Mouse (Mus musculus) frontal cortex, postnatal 36 days (tissue): Measurements from ENCODE around the gene Eif2b2.

Experiments used
- DNase-seq, 2 experiments: peaks; one replicate each; pipeline ENCODE4 v3.0.0; 2022; ENCODE audit warnings: low spot score in 2 of 2

Gene Eif2b2

DNA sequence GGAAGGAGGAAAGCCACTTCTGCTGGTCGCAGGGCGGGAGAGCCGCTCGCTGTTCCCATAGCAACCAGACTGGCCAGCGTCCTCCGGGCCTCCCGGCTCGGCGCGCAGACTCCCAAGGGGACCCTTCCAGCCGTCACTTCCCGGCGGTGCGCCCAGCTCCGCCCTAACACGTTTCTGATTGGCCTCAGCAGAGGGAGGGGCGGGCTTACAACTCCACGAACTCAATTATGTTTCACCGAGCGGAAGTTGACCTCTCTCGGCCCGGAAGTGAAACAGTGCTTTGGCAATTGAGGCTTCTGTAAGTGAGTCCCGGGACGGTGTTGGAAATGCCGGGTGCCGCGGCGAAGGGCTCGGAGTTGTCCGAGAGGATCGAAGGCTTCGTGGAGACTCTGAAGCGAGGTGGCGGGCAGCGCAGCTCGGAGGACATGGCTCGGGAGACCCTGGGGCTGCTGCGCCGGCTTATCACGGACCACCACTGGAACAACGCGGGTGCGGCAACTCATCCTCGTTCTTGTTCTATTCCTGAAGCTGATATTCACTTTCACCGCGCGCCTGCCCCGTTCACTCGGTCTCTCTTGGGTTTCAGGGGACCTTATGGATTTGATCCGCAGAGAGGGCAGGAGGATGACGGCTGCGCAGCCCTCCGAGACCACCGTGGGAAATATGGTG, at the start of gene Eif2b2:
Gene Eif2b2 (plus strand): TSS at position 246 of the 669 bp plus-strand sequence.
- DNase-seq, result peak; percentile 98 to 99

DNA sequence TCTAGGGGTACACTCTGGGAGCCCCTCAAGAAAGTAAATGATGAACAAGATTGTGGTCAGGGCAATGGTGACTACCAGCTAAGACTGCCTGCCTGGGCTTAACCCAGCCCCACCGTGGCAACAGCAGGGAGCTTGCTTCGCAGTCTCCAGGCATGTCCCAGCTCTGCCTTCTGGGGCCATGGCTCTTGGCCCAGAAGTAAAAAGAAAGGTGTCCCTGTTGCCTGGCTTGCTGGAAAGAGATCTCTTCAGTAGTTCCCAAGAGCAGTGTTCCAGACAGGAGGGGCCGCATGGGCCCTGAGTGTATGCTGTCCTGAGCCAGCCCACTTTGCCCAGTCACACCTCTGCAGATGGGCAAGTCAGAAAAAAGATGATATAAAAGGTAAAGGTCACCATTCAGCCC, 49.4 kb upstream of the Eif2b2 start:
- DNase-seq, result no peak

DNA sequence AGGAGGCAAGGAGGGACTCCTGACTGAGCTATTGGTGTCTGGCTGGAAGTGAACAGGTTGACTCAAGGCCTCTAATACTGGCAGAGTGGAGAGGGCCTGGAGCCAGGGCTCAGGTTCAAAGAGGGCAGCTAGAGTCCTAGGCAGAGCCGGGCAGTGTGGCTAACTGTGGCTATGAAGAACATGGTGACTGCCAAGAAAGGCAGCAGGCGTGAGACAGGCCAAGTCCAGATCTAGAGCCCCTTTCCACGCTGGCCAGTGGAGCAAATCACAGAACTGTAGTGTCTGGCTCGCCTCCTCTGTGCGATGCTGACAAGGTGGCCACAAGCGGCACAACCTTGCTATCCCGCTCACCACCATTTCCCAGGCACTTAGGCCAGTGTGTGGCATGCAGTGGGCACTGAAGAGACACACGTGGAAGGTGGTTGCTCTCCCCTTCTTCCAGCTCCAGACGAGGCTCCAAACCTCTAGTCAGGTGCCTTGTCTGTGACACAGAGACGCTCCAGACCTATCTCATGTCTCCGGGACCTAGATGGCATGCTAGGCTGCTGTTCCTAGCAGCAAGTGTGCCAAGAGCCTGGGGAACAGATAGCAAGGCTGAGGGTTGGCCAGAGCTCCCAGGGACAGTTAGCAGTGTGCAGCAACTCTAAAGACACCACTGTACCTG, 48.9 kb upstream of the Eif2b2 start:
- no peak for DNase-seq

DNA sequence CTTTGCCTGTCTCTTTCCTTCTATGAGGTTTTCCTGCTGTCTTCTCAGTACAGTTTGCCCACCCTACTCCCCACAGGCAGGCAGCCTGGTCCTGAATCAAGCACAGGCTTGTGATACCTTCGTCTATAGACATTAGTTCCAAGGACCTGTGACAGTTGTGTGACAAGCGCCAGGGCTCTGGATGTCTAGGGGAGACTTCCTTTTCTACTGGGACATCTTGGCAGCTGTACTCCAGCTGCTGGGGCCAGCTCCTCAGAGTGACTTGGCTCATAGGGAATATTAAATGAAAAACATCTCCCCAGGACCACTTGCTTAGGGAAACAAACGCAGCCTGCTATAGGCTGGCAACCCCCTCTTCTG, 48.4 kb upstream of the Eif2b2 start:
- no peak for DNase-seq

DNA sequence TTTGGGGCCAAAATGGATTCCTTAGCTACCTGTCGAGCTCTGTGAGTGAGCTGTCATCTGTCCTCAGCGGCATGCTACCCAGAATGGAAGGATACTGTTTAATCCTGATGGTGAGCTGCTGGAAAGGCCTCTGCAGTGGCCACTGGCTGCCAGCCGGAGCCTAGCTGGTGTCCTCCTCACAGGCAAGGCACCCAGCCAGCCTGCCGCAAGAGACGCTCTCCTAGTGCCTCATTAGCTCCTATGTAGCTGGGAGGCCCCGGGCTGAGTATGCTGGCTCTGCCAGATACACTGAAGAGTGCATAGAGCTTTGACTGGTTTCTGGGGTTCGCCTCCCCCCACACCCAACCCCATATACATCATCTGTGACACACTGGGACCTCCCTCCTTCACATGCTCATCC, 45.3 kb upstream of the Eif2b2 start:
- DNase-seq, result no peak

DNA sequence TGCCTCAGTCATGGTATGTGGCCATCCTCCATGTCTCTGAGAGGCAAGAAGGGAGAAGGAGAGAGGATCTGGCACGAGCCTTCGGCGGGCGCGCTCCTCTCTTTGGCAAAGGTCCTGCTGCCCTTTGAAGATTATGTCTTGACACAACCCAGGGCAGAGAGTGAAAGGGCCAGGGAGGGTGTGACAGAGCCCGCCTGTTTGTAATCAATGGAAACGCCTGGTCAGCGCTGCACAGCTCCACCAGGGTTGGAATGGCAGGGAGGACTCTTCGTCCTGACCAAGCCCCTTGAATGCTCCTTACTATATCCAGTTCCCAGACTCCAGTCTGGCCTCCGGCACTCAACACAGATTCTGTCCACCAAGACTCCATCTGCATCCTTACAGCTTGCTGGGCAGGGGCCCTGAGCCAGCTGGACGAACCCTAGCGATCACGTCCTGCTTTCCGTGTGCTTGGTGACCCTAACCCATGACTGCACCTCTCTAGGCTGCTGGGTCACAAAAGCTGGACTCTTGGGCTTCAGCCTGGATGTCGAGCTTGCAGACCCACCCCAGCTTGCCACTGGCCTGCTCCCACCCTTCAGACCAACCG, 44.1 kb upstream of the Eif2b2 start:
- no peak for DNase-seq

DNA sequence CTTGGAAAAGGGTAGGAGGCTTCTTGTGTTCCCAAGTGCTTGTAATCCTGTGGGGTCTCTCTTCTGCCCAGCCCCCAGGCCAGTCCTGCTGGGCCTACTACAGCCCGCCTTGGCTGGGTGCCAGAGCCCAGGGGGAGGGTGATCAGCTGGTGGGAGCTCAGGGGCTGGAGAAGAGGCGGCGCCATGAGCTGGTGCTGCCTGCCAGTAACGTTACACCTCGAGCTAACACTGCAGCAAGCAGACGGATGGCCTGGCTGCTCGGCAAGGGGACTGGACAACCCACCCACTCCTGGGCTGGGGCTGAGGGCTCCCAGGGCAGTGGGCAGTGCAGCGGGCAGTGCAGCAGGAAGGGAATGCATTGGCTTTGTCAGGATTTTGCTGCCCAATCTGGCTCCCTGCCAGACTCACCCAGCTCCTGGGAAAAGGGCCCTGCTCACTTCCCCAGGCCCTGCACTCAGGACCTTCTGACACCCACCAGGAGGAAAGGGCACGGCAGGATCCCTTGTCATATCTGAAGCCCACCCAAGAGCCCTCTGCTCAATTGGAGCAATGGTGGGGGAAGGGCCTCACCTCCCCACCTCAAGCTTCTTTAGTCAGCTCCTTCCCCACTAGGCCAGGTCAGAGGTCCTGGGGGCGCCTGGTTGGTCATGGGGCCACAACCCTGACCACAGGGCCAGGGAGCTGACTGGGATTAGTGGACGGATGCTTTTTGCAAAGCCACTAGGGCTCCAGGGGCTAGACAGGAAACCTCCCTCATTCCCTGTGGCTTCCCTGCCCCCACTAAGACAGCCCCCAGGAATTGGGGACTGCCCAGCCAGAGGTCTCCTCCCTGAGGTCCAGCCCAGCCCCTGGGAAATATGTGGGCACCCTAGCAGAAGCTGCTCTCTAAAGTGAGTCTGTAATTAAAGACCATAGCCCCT, 43.1 kb upstream of the Eif2b2 start:
- DNase-seq, result no peak

DNA sequence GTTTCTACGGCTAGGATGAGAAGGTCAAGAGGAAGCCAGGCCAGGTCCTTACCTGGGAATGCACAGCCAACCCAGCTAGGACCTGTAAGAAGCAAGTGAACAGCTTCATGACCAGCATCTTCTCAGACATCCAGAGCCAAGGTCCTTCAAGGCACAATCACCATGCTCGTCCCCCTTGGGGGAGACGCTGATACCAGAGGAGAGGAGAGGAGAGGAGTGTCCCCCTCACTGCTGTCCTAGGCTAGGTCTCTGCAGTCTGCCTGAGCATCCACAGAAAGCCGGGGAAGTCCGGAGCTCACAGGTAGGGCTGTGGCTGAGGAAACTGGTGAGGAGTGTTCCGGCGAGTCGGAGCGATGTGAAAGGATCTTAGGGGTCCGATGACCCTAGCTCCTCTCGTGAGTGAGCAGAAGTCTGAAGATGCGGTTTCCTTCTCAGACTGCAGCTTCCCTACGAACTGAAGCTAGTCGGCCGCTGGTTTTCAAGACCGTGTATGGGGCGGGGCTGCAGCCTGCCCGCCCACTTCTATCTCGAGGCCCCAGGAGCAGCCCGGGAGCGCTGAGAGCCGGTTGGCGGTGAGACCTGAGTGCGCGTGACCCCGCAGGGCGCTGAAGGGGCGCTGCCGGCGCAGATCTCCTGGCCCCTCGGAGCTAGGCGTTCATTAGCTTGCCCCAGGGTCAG, 42.3 kb upstream of the Eif2b2 start:
- no peak for DNase-seq

DNA sequence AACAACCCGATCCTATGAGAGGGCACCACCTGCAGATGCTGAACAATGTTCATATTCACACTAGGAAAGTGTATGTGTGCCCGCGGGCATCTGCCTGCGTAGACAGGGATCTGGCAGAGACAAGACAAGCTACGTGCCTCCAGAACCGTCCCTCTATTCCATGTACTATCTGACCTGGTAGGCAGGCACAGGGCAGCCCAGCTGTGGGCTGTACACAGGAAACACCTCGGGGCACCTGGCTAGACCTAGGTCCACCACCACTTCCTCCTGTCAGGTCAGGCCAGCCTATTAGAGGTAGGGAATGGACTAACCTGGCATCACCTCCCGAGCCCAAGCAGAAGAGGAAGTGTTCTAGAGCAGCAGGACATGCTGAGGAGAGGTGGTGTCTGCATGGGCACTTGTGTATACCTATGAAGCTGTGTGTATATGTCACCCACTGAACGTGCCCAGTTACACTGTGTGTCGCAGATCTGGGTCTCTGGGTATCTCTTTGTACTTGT, 41.5 kb upstream of the Eif2b2 start, which contains the start of gene Pgf:
Gene Pgf (minus strand): TSS at position 51 of the 500 bp plus-strand sequence.
- DNase-seq, result no peak

DNA sequence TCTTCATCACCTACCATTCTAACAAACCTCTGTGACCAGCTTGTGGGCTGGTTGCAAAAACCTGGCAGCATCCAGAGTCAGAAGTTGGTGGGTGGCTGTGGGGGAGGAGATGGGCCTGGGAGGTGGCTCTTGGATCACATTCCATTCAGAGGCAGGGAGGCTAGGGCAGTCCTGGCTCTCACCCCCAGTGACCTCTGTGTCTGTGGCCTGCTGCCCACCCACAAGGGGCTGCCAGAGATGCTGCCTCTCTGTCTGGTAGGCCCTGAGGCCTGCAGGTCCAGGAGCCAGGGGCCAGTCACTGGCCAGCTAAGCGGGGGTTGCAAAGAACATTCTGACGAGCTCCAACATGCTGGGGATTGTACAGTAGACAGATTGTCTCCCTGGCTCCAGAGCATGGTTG, 41.0 kb upstream of the Eif2b2 start:
- no peak for DNase-seq

DNA sequence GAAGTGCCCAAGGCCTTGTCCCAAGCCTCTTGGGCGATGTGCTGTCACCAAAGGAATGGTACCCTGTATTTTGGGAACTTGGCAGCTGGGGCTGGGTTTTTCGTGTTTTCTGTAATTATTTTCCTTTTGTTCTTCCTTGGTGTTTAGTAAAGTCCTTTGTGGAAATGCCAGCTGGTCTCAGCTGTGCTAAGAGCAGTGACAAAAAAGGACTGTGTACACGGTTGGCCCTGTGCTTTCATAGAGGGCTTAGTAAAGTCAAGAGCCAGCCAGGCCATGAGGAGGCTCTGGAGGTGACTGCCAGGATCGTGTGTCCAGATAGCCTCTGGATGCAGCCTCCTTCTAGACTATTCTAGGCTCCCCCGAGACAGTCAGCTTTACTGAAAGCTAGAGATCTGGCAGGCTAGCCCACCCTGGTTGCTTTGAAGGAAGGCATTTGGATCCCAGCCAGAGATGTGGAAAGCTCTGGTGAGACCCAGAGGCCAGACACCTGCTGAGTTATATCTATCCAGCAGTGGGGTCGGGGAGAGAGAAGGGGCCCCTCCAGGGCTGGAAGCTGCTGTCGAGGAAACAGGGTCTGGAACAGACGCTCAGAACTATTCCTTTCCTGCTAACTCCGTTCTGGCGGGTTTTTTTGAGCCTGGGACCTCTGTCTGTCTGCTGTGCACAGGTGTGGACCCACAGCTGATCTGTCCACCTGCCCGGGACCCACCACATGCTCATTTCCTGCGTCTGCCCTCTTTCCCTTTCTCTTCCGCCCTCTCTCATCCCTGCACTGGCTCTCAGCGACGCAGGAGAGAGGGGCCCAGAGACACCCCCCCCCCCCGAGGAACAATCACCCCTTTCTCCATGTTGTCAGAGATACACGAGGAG, 37.6 kb upstream of the Eif2b2 start:
- no peak for DNase-seq

DNA sequence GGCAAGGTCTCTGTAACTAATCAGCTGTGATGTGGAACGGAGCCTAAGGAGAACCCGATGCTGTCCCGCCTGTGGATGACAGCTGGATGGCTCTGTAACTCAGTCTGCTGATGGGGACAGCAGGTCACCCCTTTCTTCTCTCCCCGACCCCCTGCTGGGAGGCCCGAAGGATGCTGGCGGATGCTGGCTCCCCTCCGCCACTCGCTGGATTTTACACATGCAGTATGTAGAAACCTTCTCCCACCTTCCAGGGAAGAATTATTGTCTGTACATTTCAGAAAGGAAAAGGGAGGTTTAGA, 37.0 kb upstream of the Eif2b2 start:
- DNase-seq, result no peak

DNA sequence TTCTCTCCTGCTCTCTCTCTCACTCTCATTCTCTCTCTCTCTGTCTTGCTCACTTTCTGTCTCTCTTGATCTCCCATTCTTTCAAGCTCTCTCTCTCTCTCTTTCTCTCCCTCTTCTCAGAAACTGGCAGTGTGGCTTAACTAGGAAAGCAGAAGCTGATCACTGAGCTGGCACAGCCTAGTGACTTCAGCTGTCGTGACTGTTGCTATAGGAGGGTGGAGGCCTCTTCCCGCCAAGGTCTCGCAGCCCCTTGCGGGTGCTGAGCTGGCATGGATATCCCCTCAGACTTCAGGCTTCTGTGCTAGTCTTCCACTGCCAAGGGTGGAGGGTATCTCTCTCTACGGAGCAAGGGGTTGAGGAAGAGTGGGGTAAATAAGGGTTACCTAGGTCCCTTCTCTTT, 36.4 kb upstream of the Eif2b2 start:
- DNase-seq, result no peak

DNA sequence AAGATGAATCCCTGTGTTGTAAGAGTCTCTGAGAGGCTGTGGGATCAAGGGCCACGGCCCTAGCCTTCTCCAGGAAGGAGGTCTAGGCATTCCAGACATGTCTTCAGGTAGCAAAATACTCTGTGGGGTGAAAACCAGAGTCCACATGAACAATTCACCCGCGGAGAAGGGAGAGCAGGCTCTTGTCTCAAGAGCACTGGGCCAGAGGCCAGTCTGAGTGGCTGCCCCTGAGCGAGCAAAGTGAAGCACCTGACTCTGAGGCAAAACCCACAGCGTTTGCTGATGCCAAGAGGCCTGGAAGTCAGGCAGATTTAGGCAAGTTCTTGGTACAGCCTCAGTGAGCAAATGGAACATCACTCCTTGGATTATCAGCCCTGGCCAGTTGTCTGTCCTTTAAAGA, 35.2 kb upstream of the Eif2b2 start:
- DNase-seq, result no peak

DNA sequence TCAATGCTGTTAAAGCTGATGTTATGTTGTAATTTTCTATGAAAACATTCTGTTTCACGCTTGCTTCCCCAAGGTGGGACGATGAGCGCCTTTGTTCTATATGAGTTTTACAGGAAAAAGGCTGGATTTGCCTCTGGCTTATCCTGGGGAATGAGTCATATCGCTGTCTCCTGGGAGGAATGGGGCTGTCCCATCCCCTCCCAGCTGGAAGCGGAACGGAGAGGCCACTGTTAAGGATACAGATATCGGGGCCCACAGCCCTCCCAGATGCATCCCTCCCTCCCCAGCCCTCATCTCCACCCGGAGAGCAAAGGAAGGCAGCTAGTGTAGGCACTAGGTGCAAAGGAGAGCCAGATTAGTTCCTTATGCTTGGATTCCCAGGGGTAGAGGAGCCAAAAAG, 33.5 kb upstream of the Eif2b2 start:
- DNase-seq, result no peak

DNA sequence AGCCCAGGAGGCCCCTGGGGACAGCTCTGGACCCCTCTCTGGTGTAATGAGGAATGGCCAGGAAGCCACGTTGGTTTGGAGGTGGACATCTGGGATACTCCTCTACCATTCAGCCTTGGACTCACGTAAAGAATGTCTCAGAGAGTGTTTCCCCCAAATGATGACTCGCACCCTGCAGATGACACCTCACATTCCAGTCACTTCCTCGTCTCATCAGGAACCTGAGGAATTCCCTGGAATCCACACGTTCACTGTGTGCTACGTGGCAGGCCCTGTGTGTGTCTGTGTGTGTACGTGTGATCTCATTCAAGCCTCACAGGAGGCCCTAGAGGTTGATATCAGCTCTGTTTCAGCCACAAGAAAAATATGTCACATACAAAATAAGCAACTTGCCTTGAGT, 32.9 kb upstream of the Eif2b2 start:
- no peak for DNase-seq

DNA sequence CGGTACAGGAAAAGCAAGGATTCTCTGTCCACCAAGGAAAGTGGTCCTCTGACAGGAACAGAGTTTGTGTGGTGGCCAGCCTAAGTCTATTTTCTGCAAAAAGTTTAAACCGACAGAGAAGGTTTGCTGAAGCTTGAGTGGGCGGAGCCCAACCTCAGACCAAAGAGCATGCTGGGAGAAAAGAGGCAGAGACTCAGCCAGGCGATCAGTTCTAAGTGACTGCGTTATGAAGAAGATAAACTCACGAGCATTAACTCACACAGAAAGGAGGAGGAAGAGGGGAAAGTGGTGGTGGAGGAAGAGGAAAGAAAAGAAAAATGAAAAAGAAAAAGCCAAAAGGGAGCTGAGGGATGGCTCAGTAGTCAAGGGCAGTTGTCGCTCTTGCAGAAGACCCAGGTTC, 29.0 kb upstream of the Eif2b2 start:
- no peak for DNase-seq

DNA sequence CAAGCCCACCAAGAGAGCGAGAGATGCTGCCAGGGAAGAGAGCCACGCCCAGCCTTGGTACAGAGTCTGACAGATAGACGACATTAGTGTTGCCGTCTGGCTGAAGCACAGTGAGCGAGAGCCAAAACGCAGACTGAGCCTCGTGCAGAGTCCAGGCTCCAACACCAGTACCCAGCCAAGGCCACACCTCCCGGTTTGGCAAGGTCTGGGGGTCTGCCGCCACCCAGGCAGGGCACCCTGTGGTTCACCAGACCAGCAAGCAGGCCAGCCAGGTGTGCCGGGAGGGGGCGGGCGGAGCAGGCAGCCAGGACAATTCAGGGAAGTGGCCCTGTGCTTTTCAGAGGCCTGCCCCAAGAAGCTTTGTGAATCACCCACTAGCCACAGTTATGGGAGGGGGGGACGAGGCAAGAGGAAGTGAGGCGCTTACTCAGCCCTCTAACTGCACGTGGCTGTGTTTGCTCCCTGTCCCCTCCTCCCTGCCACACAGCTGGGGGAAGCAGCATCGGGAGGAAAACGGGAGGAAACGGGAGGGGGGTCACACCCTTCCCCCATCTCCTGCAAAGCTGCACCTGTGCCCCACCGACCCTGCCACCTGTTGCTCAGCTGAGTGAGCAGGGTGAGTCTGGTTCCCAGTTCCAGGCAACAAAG, 26.7 kb upstream of the Eif2b2 start:
- DNase-seq, result no peak

DNA sequence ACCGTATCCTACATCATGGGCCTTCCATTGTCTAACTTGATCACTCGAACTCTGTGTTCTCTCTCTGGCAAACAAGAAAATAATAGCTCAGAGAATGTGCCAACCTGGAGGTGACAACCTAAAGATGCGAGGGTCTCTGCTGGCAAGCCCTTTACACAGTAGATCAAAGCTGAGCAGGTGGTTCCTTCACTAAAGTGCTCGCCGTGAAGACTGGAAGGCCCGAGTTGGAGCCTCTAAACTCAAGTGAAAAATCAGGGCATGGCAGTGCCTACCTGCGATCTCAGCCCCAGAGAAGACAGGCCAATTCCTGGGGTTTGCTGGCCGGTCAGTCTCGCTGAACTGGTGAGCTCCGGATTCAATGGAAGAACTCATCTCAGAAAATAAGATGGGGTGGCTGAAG, 26.1 kb upstream of the Eif2b2 start:
- DNase-seq, result no peak

DNA sequence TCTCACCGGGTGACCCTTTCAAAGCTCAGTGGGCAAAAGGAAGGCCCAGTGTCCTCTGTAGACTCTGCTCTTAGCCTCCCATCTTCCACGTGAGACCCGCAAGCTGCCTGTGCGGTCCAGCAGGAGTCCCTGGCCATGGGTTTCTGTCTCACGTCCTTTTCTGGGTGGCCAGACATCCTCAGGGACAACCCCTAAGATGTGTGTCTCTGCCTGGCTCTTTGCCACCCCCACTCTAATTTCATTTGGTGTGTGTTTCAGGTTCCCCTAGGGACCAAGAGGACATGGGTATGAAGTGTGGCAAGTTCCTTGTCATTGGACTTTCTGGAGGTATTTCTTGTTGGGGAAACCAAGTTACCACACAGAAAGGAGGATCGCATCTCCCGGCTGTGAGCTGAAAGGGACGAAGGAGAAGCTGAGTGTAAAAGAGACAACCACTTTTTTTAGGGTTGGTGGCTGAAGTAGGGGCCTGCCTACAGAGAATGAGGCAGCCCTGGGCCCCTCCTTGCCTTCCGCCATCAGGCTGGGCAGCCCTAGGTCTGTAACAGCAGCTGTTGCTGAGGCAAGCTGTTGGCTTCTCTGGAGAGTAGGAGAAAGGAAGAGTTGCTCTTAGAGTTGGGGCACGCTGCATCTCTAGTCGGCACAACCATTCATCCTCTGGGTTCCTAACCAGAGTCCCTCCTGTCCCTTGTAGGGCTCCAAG, 25.2 kb upstream of the Eif2b2 start:
- DNase-seq, result no peak
